Mouse (Mus musculus) ES-Bruce4 (cell line): ENCODE measurements around the gene Aven.

Source experiments
- CTCF ChIP-seq: IDR thresholded peaks from one replicate; pipeline ENCODE4 v1.8.1; 2011; ENCODE audit warnings: low read depth, low read length
- EP300 ChIP-seq: IDR thresholded peaks from 2 replicates; pipeline ENCODE4 v1.6.1; 2011; ENCODE audit warnings: low read depth, low read length; ENCODE audit not compliant: insufficient read depth
- POLR2A ChIP-seq: IDR thresholded peaks from one replicate; pipeline ENCODE4 v1.8.1; 2011; ENCODE audit warnings: low read length; ENCODE audit not compliant: insufficient read depth

GRCm38 (mm10) chr2:112472076-112472475, 20.7 kb upstream of the Aven start:
- TF ChIP-seq CTCF (no peak), POLR2A (no peak), EP300 (no peak)
